Mouse (Mus musculus) bone marrow, adult 2 months (tissue): ENCODE results near the gene Epha5.

Source experiments
- CTCF ChIP-seq: fragments of 200-500 bp; IDR thresholded peaks from 2 replicates; pipeline ENCODE4 v1.5.1; 2011; ENCODE audit warnings: low read length, control low read depth; ENCODE audit not compliant: control insufficient read depth, insufficient read depth
- POLR2A ChIP-seq: fragments of 200-500 bp; IDR thresholded peaks from 2 replicates; pipeline ENCODE4 v1.6.1; 2011; ENCODE audit warnings: low read depth, mild to moderate bottlenecking, control low read depth, low read length, borderline replicate concordance; ENCODE audit not compliant: control insufficient read depth

- TF ChIP-seq CTCF (no peak), POLR2A (no peak)
These were observed 70.3 kb downstream of the Epha5 start for GRCm38 (mm10) chr5:84346728-84347499.
